Mouse (Mus musculus) CH12F3 (cell line): Measurements from ENCODE around the gene Vav1.
"Not testable (repeated sequence)": the region's sequence is repeated elsewhere in the genome, so short reads cannot be mapped to it uniquely, and the experiment has no call there.

Source experiments
- in situ Hi-C: fragments of 300-500 bp; cut with MboI; formaldehyde crosslinking; loops from 2 replicates; pipeline ENCODE4 v1.14.3; 2020; ENCODE audit warnings: low sequenced_read_pairs

Vav1 gene

DNA sequence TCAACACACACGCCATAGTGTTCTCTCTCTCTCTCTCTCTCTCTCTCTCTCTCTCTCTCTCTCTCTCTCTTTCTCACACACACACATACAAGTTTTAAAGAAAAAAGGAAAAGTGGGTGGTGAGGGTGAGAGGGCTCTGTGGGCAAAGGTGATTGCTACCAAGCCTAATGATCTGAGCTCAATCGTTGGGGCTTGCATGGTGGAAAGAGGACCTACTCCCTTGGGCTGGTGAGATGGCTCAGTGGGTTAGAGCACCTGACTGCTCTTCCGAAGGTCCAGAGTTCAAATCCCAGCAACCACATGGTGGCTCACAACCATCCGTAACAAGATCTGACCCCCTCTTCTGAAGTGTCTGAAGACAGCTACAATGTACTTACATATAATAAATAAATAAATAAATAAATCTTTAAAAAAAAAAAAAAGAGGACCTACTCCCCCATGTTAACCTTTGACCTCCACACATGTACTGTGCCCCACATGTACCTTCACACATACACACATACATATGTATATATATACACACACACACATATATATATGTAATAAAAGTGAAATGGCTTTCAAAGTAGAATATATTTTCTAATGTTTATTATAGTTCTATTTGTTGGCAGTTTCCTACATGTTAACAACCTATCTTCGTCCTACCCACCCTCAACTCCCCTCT lies 1.2 kb upstream of the Vav1 start:
- in situ Hi-C loops: not testable (repeated sequence)

DNA sequence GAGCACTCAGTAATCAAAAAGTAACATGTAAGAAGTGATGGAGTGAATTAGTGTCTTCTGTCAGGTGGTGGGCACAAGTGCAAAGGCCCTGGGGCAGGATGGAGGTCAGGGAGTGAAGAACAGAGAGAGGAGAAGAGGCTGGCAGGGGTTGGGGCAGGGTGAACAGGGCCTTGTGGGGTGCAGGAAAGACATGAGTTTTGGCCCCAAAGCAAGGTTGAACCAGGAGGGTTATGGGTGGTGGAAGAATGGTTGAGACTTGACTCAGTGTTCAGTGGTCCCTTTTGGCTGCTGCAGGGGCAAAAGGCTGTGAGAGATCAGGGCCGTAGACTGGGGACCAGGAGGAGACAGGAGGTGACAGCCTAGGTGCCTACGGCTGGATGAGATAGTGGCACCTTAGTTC lies 363 bp upstream of the Vav1 start:
- in situ Hi-C loops: no loop called here

DNA sequence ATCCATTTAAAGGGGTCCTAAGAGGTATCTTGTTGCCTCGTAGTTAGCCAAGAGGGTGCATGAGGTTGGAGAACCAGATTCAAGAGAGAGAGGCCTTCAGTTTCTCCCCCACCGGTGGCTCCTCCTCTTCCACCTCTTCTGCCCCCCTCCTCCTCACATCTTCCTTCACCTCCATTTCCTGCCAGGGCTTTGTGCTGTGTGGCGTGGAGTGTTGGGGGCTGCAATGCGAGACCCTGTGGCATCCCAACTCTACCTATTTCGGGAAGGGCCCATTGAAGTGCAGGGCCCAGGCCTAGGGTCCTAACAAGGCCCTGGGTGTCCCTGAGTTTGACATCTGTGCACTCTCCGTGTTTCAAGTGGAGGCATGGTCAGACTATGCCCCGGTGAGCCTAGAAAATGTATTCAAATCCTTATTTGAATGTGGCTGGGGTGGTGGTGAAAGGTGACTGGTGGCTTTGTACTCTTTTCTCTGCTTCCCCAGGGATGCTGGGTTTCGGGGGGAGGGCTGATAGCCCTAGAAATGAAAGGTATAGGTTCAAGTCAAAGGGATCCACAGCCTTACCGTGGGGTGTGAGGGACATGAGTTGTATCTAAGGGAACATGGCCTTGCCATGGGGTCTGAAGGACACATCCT lies 808 bp downstream of the Vav1 start:
- in situ Hi-C loops: no loop called here

DNA sequence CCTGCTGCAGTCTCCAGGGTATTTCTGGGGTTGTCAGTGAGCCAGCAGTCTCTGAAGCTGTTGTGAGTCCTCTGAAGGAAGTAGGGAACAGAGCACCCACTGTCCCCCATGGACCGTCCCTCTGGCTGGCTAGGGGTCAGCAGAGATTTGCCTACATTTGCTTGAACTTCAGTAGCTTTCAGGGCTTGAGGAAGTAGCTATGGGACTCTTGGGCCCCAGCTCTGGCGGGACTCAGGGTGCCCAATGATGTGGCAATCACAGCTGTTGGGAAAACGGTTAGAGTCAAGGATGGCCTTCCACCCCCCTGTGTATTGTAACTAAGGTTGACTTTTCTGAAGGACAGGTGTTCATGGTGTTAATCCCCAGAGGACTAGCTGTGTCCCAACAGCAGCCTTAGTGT lies 1.5 kb downstream of the Vav1 start:
- in situ Hi-C loops: no loop called here

DNA sequence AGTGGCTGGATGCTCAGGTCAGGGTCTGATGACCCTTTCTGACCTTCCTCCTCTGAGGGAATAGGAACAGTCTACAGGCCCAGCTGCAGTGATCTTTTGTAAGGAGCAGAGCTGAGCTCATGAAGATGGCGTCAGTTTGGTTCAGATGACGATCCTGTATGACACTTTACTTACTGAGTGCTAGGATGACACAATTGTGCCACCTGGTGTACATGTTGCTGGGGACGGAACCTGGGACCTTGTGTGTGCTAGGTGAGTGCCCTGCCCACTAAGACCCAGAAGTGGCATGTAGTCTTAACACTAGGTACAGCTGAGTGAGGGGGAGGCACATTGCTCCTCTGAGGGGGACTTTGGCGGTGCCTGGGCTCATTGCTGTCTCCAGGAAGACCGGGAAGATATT lies 5.0 kb downstream of the Vav1 start:
- in situ Hi-C loops: no loop called here

DNA sequence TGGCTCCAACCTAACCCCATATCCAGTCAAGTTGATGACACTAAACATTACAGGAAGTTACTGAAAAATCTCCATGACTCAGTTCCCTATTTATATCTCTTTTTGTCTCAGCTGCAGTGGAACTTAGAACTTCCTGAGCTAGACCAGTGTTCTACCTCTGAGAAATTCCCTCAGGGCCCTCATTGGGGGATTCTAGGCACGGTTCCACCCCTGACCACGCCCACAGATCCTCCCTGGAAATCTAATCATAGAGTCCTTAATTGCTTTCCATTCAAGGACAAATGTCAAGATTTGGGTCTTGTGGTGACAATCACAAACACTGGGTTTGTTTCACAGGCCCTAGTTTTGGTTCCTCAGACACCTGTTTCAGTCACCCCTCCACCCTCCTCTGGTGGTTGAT lies 6.2 kb downstream of the Vav1 start:
- in situ Hi-C loops: no loop called here

DNA sequence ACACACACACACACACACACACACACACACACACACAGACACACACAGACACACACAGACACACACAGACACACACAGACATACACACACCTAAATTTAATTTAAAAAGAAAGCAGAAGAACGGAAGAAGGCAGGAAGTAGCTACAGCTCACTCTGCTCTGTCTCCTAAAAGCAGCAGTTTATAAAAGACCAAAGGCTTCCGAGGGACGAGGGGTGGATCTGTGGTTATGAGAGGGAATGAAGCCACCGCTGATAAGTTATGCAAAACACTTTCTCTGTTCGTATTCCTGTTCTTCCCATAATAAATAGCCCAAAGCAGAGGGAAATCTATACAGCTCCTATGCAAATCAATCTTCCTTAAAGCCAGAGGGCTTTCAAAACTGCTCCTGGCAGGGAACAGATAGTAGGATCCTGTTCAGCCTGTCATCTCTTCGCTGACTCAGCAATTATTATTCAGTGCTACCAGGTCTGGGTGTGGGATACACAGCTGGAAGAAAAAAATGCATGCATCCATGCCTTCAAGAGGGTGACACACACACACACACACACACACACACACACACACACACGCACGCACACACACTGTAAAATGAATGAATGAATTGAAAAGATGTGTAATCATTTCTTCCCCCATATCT lies 7.9 kb downstream of the Vav1 start:
- in situ Hi-C loops: no loop called here

DNA sequence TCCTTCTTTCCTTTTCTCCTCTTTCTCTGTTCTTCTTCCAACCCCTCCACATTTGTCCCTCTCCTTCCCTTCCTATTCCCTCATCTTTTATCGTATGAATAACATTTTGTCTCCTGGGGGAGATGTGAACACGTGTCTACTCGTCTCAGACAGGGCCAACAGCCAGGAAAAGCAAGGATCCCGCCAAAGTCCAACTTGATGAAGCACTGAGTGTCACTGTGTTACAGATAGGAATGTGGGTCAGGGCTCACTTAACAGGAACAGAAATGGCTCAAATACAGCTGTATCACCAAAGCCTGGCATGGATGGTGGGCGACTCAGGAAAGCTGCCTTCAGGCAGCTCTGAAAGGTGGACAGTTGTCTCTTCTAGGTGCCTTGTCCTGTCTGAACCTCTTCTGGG lies 10.4 kb downstream of the Vav1 start:
- in situ Hi-C loops: no loop called here

DNA sequence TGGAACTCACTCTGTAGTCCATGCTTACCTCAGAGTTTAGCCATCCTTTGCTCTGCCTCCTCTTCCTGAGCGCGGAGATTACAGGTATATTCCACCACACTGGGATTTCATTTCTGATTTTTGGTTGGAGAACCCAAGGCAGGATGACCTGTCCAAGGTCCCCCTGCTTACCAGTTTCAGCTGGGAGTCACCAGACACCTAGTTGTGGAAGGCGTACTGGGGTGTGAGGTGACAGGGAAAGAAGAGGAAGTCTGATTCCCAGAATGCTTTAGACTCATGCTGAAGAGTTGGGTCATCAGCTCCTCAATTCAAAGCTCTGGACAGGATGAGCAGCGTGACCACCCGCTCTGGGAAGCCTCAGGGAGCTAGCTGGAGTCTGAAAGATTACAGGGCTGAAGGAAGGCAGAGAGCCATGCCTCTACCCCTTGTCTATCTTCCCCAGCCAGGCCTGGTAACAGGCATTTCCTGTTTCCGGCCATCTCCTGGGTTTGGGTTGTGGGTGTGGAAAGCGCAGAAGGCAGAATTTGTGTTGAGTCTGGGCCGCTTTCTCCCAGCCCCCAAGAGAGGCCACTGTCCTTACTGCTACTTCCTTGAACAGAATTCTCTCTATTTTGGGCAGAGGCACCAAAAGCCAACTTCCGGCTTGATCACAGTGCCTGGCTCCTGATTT lies 11.2 kb downstream of the Vav1 start:
- in situ Hi-C loops: no loop called here

DNA sequence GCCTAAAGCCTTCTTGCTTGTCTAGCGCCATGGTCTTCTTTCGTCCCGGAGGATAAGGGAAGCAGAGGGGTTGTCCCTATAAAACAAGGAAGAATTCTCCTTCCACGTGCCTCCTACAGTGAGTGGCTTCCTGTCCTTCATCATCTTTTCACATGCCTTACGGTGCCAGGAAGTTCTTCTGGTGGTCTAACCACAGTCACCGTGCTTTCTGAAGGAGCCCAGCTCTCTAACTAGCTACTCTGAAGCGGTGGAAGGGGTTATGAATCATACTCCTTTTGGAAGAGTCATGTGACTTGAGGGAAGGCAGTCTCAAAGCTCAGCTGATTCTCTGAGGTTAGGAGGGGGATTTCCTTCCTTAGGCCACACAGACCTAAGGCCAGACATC lies 11.8 kb downstream of the Vav1 start:
- in situ Hi-C loops: no loop called here

DNA sequence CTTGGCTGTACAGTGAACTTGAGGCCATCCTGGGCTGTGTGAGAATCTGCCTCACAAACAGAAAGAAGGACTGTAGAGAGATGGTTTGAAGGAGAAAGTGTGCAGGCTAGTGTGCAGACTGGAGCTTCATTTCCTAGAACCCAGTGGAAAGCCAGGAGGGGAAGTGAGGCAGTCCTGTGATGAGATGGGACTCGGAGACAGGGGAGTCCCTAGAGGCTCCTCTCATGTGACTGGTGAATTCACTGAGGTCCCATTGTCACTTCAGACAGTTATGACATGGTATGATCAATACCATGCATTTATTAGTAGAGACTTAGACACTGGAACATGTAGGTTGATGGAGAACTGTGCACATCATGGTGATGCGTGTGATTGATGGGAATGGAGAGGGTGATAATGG lies 13.4 kb downstream of the Vav1 start:
- in situ Hi-C loops: no loop called here

DNA sequence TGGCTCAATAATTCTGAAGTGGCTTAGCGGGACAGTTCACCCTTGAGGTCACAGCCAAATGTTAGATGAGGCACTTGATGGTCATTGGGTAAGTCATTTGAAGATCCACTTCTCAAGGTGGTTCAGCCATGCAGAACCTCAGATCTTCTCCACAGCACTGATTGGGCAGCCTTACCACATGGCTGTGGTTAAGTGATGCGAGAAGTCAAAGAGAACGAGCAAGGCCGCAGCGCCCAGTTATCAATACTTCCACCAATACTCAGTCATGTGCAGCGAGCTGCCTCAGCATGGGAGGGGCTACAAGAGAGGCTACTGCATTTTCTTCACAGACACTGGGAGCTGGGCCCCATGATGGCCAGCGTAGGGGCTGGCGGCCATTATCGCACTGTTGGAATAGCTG lies 14.1 kb downstream of the Vav1 start:
- in situ Hi-C loops: no loop called here

DNA sequence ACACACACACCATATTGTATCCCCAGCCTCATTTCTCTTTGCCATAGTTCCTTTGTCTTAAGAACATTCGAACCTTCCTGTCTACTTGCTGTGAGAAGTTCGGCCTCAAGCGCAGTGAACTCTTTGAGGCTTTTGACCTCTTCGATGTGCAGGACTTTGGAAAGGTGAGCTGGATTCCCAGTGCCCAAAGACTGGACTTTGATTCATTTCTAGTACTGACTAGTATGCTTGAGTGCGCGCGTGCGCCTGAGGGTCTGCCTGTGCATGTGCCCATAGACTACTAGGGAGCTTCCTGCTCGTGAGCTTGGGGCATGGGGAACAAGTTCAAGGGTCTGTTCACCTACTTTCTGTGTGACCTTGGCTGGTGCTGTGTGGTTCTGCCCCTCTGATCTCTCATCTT lies 17.0 kb downstream of the Vav1 start:
- in situ Hi-C loops: no loop called here

DNA sequence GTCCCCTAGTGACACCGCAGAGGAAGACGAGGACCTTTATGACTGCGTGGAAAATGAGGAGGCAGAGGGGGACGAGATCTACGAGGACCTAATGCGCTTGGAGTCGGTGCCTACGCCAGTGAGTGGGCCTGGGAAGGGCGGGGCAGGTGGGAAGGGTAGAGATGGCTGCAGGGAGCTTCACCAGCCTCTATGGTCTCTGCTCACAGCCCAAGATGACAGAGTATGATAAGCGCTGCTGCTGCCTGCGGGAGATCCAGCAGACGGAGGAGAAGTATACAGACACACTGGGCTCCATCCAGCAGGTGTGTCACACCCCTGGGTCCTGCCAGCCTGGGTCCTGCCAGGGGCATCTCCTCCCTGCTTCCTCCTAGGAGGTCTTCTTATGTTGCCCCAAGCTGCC lies 18.1 kb downstream of the Vav1 start:
- in situ Hi-C loops: no loop called here

DNA sequence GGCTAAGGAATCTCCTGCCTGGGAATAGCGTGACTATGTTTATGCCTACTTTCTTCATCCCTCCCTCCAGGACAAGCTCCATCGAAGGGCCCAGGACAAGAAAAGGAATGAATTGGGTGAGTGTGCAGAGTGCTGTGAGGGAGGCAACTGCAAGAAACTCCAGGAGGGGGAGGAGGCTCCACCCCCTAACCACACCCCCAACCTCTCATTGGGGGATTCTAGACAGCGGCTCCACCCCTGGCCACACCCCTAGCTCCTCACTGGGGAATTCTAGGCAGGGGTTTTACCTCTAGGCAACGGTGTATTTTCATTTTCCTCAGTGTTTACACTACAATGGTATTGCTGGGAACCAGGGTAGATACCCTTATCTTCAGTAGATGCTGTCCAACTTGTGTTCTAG lies 26.7 kb downstream of the Vav1 start:
- in situ Hi-C loops: no loop called here

DNA sequence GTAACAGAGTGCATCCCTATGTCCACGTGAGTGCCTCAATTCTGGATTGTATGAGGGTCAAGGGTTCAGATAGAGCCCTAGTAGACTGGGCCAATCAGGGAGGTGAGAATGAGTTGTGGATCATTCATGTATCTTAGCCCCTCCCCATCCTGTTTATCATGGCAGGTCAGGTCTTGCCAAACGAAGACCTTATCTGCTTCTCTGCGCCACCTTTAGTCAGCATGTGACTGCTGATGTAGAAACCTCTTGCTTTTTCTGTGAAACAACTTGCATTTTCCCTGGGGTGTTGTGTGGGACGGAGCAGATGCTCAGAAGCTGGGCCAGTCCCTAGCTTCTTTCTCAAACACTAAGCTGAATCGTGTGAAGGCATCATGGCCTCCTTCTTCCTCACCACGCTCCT lies 28.2 kb downstream of the Vav1 start:
- in situ Hi-C loops: no loop called here

DNA sequence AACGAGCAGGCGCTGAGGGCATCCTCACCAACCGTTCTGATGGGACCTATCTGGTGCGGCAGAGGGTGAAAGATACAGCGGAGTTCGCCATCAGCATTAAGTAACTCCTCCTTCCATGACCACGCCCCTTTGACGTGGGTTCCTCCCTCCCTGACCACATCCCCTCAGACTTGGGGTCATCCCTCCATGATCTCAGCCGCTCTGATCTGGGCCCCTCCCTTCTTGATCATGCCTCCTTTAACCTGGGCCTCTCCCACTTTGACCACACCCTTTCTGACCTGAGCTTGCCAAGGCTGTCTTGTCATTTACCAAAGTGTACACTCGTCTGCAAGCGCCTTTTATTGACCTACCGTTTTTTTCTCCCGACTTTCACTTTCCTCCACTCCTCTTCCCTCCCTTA lies 32.9 kb downstream of the Vav1 start:
- in situ Hi-C loops: no loop called here

DNA sequence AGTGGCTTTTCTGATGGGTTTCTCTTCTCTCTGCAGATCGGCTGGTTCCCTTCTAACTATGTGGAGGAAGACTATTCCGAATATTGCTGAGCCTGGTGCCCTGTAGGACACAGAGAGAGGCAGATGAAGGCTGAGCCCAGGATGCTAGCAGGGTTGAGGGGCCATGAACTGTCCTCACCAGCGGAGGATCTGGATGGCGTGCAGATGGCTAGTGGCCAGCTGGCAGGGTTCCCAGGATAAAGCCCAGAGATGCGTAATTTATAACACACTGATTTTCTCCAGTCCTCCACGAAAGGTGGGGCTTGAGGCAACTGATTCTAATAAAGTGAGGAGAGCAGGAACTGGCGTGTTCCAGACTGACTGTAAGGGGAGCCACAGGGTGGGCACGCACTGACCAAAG lies 48.7 kb downstream of the Vav1 start:
- in situ Hi-C loops: no loop called here

DNA sequence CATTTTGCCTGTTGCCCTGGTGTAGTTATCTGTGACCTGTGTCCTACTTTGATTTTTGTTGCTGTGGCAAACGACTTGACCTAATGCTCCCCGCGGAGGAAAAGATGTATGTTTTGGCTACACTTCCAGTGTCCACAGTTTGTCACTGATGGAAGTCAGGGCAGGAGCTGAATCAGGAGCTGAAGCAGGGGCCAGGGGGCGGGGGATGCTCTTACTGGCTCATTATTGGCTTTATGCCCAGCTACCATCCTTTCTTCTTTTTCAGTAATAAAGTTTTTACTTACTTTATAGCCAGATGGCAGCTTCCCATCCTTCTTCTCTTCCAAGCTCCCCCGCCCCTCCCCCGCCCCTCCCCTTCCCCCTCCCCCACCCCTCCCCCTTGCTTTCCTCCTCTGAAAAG lies 50.0 kb downstream of the Vav1 start:
- in situ Hi-C loops: no loop called here

DNA sequence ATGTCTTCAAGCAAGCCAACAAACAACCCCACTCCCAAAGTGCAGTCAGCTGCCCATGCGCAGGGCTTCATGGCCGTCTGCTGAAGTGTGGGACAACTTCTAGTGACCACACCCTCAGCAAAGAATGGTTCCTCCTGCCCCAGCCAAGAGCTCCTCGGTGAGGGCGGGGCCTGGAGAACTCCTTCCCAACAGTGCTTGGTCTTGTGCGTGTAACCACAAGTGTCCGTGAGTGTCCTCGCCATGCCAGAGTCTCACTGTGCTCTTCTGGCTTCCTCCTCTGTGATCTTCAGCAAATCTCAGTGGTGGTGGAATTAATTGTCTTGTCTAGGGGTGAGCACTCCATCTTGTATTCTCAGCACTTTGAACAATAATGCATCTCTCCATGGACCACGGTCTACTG lies 52.1 kb downstream of the Vav1 start:
- in situ Hi-C loops: loop anchor here (10.0 kb wide), 2 partner anchors 86 to 236 kb away; partner anchors contain the start of genes Gpr108 and Trip10

DNA sequence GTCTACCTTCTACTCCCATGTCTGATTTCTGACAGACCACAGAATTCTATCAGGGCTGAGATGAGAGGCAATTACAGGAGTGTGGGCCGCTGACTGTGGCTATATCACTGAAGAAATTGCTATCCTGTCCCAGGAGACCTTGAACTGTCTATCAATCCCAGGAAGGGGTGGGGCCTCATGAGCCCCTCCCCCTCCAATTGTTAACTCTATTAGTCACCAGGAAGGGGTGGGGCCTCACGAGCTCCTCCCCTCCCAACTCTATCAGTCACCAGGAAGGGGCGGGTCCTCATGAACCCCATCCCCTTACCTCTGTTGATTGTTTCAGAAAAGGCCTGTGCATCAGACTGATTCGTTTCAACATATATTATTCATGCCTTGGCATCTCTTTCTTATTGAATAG lies 53.3 kb downstream of the Vav1 start:
- in situ Hi-C loops: loop anchor here (10.0 kb wide), 2 partner anchors 87 to 237 kb away; partner anchors contain the start of genes Gpr108 and Trip10
